Comparison of ENCODE assay signal across 24 mouse cellular contexts in the genomic region with DNA sequence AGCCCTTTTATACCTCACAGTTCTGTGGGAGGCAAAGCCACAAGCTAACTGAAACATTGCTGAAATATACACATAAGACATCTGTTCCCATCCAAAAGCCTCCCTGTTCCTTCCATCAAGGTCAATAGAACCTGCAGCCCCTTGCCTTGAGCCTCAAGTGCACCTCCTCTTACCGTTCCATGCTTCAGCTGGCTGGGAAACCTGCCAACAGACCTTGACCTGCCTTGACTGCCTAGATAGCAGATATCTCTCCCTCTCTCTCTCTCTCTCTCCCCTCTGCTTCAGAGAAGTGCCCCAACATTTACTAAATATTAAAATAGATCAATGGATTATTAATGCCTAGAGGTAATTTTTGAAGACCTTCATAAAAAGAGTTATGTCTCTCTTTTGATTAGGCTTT. TPM values are rescaled to one million over a fixed set of nuclear protein-coding genes. Genes with fewer than 3 reads are reported as not detected.
DNase-seq lines count a peak whose midpoint lies in the region; ATAC-seq and TF ChIP-seq lines count a peak whose summit lies in the region.
"Had no signal": no experiment of that assay in that cellular context is flagged by ENCODE, and none has a peak within 500 bp of the region (broad histone marks: within the 10 kb centered on the region; RNA-seq: fewer than 3 reads in every experiment).

No protein-coding gene starts in this region.

- H3K4me1 ChIP-seq in kidney, adult 2 months (ENCODE audit: control insufficient read depth, insufficient read depth, low read length) = peaks cover 40% of the 10 kb centered on the region
- H3K4me1 ChIP-seq in kidney, embryonic 14.5 days (ENCODE audit: control insufficient read depth, insufficient read depth, low read length) = no peaks in the 10 kb centered on the region
- H3K4me1 ChIP-seq: embryonic facial prominence, embryonic 12.5 days; liver, embryonic 15.5 days; megakaryocyte, embryonic 14.5 days had no signal

- 13% methylated on average over 1 of the region's 1 CpGs for WGBS in kidney, adult 2 months
- WGBS in kidney, embryonic 14.5 days = 21% methylated on average over 1 of the region's 1 CpGs

- ATAC-seq in kidney, embryonic 14.5 days (ENCODE audit: low FRiP score, low TSS enrichment) = no peak
- ATAC-seq: activated CD4-positive, CD25-positive, alpha-beta regulatory T cell, adult 4 months; forebrain, embryonic 16.5 days; hindbrain, postnatal 0 days; midbrain, embryonic 16.5 days; Patski had no signal

- TF ChIP-seq POLR2A in kidney, adult 2 months (IDR thresholded peaks at IDR 0.05; ENCODE audit: low read depth, low read length) = no peak

- H3K27me3 ChIP-seq in kidney, adult 2 months (replicated peaks; ENCODE audit: control insufficient read depth, insufficient read depth, low read length) = no peaks in the 10 kb centered on the region
- no peaks in the 10 kb centered on the region for H3K27me3 ChIP-seq in kidney, embryonic 14.5 days (ENCODE audit: control insufficient read depth, insufficient read depth, low read length)
- H3K27me3 ChIP-seq: embryonic facial prominence, embryonic 12.5 days; liver, embryonic 15.5 days; megakaryocyte, embryonic 14.5 days; Patski had no signal

- no peaks in the 10 kb centered on the region for H3K9me3 ChIP-seq in kidney, embryonic 14.5 days (ENCODE audit: control insufficient read depth, low read length)
- H3K9me3 ChIP-seq: embryonic facial prominence, embryonic 12.5 days; liver, embryonic 15.5 days had no signal

- intact Hi-C loops in gastrocnemius, postnatal 36 days (cut with DNase I) = no loop called here

- H3K27ac ChIP-seq in kidney, adult 2 months (ENCODE audit: insufficient read depth, low read depth, low read length) = no peak overlapping the region
- H3K27ac ChIP-seq in kidney, embryonic 14.5 days (ENCODE audit: low read depth, low read length) = no peak overlapping the region
- H3K27ac ChIP-seq: embryonic facial prominence, embryonic 12.5 days; gastrocnemius, adult 2 months; hindbrain, postnatal 0 days had no signal

- no peak for TF ChIP-seq CTCF in kidney, adult 2 months (conservative IDR thresholded peaks at IDR 0.05; ENCODE audit: insufficient read depth, insufficient read length, low read depth, low read length)

- no peak overlapping the region for H3K4me3 ChIP-seq in kidney, adult 2 months (ENCODE audit: insufficient read depth, low read depth, low read length)
- H3K4me3 ChIP-seq in kidney, embryonic 14.5 days (ENCODE audit: low read length) = no peak overlapping the region
- H3K4me3 ChIP-seq: embryonic facial prominence, embryonic 12.5 days; gastrocnemius, adult 2 months; liver, embryonic 15.5 days; megakaryocyte, embryonic 14.5 days had no signal

- no peak overlapping the region for H3K4me2 ChIP-seq in kidney, embryonic 14.5 days (replicated peaks; ENCODE audit: low read depth, low read length)
- H3K4me2 ChIP-seq: embryonic facial prominence, embryonic 12.5 days; liver, embryonic 15.5 days had no signal

- no peak overlapping the region for H3K9ac ChIP-seq in kidney, embryonic 14.5 days (ENCODE audit: low read depth, low read length)
- H3K9ac ChIP-seq: embryonic facial prominence, embryonic 12.5 days; liver, embryonic 15.5 days had no signal

- no peaks in the 10 kb centered on the region for H3K36me3 ChIP-seq in kidney, adult 2 months (ENCODE audit: control insufficient read depth, insufficient read depth, low read length)
- no peaks in the 10 kb centered on the region for H3K36me3 ChIP-seq in kidney, embryonic 14.5 days (ENCODE audit: control insufficient read depth, insufficient read depth, low read length)
- H3K36me3 ChIP-seq: embryonic facial prominence, embryonic 12.5 days; liver, embryonic 15.5 days had no signal

- peak; percentile 75 for DNase-seq in kidney, adult 2 months
- DNase-seq in adrenal gland, postnatal 14 days = peak; percentile 30
- DNase-seq in kidney, postnatal 10 days = peak; percentile 59
- DNase-seq in testis, postnatal 10 days (ENCODE audit: low spot score) = peak; percentile 51
- no peak for DNase-seq in gastrocnemius, postnatal 36 days
- no peak for DNase-seq in layer of hippocampus, postnatal 14 days (ENCODE audit: low spot score in 2 of 2)
- DNase-seq: cerebellum, adult 2 months; gastrocnemius, adult 2 months; heart, adult 18-20 months; left cerebral cortex, postnatal 4 days; lung, postnatal 10 days; thymus, adult 18-20 months had no signal

RNA-seq across cellular contexts. Expression of gene Hao2, which starts 38.8 kb away (rescaled TPM):
- polyA plus RNA-seq in kidney, adult 2 months (2012; rRNA removed) = 424 and 426 TPM in 2 replicates
- polyA plus RNA-seq in kidney, embryonic 14.5 days (2014; fragmentation: Nextera tagmentation; extraction: Ambion mirVana) = 8.7 and 13.3 TPM in 2 replicates
- total RNA-seq in adrenal gland, postnatal 14 days (2021) = 200 and 208 TPM in 2 replicates
- total RNA-seq in gastrocnemius, postnatal 36 days (2021) = not detected
- not detected for total RNA-seq in layer of hippocampus, postnatal 14 days (2021)
- total RNA-seq: gastrocnemius, adult 2 months; heart, adult 18-20 months; hematopoietic stem cell, adult 5-6 weeks; hindbrain, postnatal 0 days; left cerebral cortex, postnatal 4 days had no signal
- polyA plus RNA-seq: activated CD4-positive, CD25-positive, alpha-beta regulatory T cell, adult 4 months; C2C12; cerebellum, adult 2 months; forebrain, embryonic 16.5 days; heart, embryonic 14.5 days; hindbrain, postnatal 0 days; midbrain, embryonic 16.5 days; Patski had no signal

Comparison
In these comparisons a context has a peak if more than half of its experiments do, and no peak if none do; other contexts are left out.
1. DNase-seq: peak in kidney, adult 2 months (single experiment), adrenal gland, postnatal 14 days (single experiment), kidney, postnatal 10 days (single experiment) and testis, postnatal 10 days (single experiment); none in gastrocnemius, postnatal 36 days (0 of 2) and layer of hippocampus, postnatal 14 days (0 of 2).
2. RNA of gene Hao2, which starts 38.8 kb away (total RNA-seq): 200 to 208 TPM in adrenal gland, postnatal 14 days; not detected in gastrocnemius, postnatal 36 days and not detected in layer of hippocampus, postnatal 14 days; every median in the first group is over 100 times any median in the second.